Mouse (Mus musculus): ENCODE results near the gene Prph2.
A peak's percentile ranks its signal among the peaks of the same experiment; 100 is the strongest.

Gene Prph2

GRCm38 (mm10) chr17:46910186-46910585 lies at the start of gene Prph2:
Gene Prph2 (plus strand): TSS chr17:46910459.
- DNase-seq = no peak

DNA sequence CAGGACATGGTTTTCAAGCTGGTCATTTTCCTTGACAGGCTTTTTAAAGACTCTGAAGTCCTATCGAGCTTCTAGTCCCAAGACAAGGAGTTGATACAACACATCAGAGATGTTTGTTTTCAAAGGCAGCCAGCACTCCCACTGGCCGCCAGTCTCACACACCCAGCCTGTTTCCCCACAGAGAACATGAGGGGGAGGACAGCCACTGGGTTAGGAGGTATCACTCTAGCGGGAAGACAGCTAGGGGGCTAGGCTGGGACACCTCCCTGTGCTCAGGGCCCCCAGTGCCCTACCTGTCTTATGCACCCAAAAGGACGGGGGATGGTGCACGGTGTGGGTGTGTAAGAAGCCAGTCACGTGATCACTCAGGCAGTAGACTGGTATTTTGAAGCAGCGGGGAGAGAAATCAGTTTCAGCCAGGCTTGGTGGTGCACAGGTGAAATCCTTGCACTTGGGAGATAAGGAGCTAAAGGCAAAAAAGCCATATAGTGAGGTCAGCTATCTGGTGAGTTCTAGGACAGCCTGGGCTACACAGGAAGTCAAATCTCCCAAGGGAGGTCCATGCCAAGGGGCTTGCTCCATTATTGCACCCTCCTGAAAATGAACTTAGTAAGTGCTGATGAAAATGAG lies 45.6 kb upstream of the Prph2 start:
- DNase-seq = no peak

GRCm38 (mm10) chr17:46866836-46867235 lies 43.4 kb upstream of the Prph2 start:
- DNase-seq = no peak

- no peak for DNase-seq
Measured at GRCm38 (mm10) chr17:46870204-46870798, 40.0 kb upstream of the Prph2 start.

DNA sequence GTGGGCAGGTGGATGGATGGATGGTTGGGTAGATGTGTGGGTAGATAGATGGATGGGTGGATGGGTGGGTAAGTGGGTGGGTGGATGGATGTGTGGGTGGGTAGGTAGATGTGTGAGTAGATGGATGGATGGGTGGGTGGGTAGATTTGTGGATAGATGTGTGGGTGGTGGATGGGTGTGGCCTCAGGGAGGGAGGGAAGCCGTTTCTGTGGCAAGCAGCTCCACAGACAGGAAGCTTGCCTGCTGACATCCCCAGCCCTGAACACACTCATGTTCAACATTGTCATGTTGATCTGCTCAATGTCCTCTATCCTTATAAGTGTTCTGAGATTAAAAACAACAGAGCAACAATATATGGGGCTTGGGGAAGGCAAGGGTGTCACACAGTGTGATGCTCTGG lies 39.3 kb upstream of the Prph2 start:
- DNase-seq = no peak

DNA sequence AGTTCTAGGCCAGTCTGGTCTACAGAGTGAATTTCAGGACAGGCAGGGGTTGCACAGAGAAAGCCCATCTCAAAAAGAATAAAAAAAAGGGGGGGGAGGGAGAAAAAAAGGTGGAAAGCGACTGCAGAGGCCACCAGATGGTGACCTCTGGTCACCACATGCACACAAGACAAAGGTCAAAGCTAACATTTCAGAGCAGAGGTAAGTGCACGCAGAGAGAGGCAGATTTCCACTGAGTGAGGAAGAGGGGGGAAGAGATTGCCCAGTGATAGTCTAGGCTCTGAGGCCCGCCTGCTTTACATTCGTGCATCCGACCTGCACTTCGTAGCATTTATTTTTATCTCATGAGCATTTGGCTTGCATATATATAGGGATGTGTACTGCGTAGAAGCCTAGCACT lies 37.5 kb upstream of the Prph2 start:
- DNase-seq = no peak

GRCm38 (mm10) chr17:46874133-46874532 lies 36.1 kb upstream of the Prph2 start:
- peak; percentile 28 for DNase-seq

DNA sequence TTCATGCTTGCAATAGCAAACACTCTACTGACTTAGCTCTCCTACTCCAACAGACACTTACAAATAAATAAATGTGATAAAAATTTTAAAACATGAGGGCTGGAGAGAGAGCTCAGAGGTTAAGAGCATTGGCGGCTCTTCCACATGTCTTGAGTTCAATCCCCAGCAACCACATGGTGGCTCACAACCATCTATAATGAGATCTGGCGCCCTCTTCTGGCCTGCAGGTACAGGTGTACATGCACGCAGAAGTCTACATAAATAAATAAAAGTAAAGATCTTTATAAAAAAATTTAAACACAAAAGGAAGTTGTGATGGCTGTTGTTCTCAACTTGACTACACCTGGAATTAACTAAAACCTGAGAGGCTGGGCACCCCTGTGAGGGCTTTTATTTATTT lies 34.6 kb upstream of the Prph2 start:
- no peak for DNase-seq

- no peak for DNase-seq
Measured at GRCm38 (mm10) chr17:46876371-46876950, 33.8 kb upstream of the Prph2 start.

DNA sequence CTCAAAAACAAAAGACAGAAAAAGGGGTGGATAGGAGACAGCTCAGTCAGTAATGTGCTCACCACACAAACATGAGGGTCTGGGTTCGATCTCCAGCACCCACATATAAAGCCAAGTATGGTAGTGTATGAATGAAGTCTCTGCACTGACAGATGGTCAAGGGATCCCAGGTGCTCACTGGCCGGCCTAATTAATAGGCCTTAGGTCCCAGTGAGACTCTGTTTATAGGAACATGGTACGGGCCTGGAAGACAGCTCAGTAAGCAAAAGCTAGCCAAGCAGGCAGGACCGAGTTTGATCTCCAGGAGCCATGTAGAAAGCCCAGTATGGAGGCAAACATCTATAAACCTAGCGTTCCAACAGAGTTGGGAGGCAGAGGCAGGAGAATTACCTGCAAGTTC lies 33.2 kb upstream of the Prph2 start:
- DNase-seq = no peak

DNA sequence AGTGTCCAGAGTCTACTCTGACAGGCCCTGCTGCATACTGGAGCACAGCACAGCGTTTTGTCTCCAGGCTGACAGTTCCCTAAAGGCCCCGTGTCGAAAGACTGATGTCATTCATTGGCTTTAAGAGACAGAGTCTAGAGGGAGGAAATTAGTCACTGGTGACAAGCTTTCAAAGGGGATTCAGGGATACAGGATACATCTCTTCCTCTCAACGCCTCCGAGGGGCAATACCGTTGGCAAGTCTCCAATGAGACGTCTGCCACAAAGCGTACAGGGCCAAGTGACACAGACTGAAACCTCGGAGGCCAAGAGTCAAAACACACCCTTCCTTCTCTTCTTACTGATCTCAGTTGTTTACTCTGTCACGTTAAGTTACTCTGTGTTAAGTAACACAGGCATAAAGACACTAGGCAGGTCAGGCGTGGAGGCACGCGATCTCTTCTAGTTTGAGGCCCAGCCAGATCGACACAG lies 30.4 kb upstream of the Prph2 start:
- peak; percentile 67 for DNase-seq

DNA sequence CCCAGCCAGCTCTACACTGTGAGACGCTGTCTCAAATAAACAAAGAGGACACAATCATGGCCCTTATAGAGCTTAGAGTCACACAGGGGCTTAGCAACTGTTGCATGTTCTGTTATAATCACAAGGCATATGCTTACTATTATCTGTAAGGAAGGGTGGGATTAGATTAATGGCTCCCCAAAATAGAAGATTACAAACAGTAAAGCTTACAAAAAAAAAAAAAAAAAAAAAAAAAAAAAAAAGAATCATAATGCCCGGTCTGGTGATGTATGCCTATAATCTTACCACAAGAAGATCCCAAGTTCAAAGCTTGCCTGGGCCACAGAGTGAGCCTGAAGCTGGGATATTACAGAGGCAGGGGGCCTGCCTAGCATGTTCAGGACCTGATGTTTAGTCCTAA lies 29.9 kb upstream of the Prph2 start:
- DNase-seq = no peak

GRCm38 (mm10) chr17:46881728-46882127 lies 28.5 kb upstream of the Prph2 start:
- no peak for DNase-seq

DNA sequence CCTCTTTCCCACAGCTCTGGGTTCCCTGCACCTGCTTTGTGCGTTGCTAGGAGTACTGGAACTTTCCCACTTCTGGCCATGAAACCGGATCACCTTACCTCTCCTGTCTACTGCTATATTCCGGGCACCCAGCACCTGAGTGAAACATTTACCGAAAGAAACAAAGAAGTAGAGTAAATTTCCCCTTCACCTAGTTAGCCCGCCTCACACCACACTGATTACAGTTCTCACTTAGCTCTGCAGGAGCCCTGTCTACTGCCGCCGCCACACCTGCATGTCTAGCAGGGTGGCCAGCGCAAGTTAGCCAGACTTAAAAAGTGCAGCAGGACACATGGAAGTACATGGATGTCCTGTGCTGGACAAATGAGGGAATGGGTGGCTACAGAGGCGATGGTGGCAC lies 27.2 kb upstream of the Prph2 start:
- no peak for DNase-seq

- no peak for DNase-seq
Measured at GRCm38 (mm10) chr17:46884766-46885165, 25.5 kb upstream of the Prph2 start.

GRCm38 (mm10) chr17:46885218-46885909 lies 24.9 kb upstream of the Prph2 start:
- DNase-seq = no peak

- DNase-seq = peak; percentile 24
Measured at GRCm38 (mm10) chr17:46885910-46886643, 24.2 kb upstream of the Prph2 start.

- peak; percentile 61 for DNase-seq
Measured at GRCm38 (mm10) chr17:46888511-46889212, 21.6 kb upstream of the Prph2 start.

DNA sequence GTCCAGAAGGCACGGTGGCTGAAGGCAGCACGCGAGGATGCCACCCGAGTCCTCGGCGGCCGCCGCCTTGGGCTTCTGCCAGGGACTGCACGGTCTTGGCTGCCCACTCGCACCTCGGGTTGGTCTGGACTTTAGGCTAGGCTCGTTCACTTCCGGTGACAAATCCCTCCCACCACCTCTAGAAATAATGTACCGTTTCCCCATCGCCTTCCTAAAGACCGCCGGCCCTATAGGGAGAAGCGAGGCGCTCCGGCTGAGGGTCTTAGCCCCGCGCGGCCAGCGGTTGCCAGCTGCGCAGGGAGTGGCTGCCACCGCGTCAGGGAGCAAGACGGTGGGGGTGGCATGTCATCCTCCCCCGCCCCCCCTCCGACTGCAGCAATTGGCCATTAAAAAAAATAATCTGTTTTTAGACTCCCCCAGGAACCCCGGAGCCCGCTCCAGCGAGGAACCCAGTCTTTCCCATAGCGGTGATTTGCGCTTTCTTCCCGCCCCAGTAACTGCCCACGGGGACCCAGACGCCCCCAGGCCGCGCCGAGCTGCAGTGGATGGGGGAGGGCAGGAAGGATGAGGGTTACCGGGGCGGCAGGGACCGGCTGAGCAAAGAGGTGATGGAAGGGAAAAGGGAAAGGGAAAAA lies 20.7 kb upstream of the Prph2 start:
- peak; percentile 81 for DNase-seq

- DNase-seq = peak; percentile 98
Measured at GRCm38 (mm10) chr17:46890116-46890815, 20.0 kb upstream of the Prph2 start, which contains the start of gene Tbcc. Gene Tbcc (plus strand): TSS chr17:46890684.

Data from lung, postnatal 14 days (tissue).